Mouse (Mus musculus) heart, adult 2 months (tissue): ENCODE measurements around the gene Wnt1. TPM values are rescaled to one million over a fixed set of nuclear protein-coding genes. Genes with fewer than 3 reads are reported as not detected.

ENCODE experiments used
- DNase-seq, 2 experiments: peaks; one replicate each; pipeline ENCODE4 v3.0.0; 2021
- H3K27ac ChIP-seq: fragments of 200-600 bp; 2 replicates; pipeline ENCODE4 v1.8.1; 2022
- H3K27me3 ChIP-seq: fragments of 200-500 bp; 2 replicates; pipeline ENCODE4 v1.6.1; 2012; ENCODE audit warnings: mild to moderate bottlenecking, low read length, inconsistent platforms, mixed read lengths; ENCODE audit not compliant: control insufficient read depth, insufficient read depth
- H3K36me3 ChIP-seq: fragments of 200-500 bp; 2 replicates; pipeline ENCODE4 v1.6.1; 2012; ENCODE audit warnings: low read length, inconsistent platforms; ENCODE audit not compliant: control insufficient read depth, insufficient read depth
- H3K4me1 ChIP-seq: fragments of 200-500 bp; 2 replicates; pipeline ENCODE4 v1.6.1; 2011; ENCODE audit warnings: low read length; ENCODE audit not compliant: control insufficient read depth, insufficient read depth
- H3K4me3 ChIP-seq: fragments of 200-600 bp; 2 replicates; pipeline ENCODE4 v1.8.1; 2022
- H3K79me2 ChIP-seq: fragments of 200-500 bp; replicated peaks from 2 replicates; pipeline ENCODE4 v1.6.1; 2012; ENCODE audit warnings: mild to moderate bottlenecking, inconsistent platforms, low read length, moderate library complexity, mixed read lengths; ENCODE audit not compliant: control insufficient read depth, insufficient read depth
- H3K9ac ChIP-seq: fragments of 200-500 bp; 2 replicates; pipeline ENCODE4 v1.6.1; 2012; ENCODE audit warnings: low read depth, mild to moderate bottlenecking, control low read depth, inconsistent platforms, low read length, mixed read lengths
- CTCF ChIP-seq: fragments of 200-600 bp; IDR thresholded peaks from 2 replicates; pipeline ENCODE4 v1.8.1; 2022; ENCODE audit warnings: antibody characterized with exemption, mild to moderate bottlenecking, moderate library complexity
- EP300 ChIP-seq: fragments of 200-500 bp; IDR thresholded peaks from 2 replicates; pipeline ENCODE4 v1.6.1; 2011; ENCODE audit warnings: low read depth, low read length, control low read depth; ENCODE audit not compliant: insufficient read depth
- POLR2A ChIP-seq: fragments of 200-500 bp; IDR thresholded peaks from 2 replicates; pipeline ENCODE4 v1.6.1; 2011; ENCODE audit warnings: mild to moderate bottlenecking, low read depth, low read length, control low read depth; ENCODE audit not compliant: insufficient read depth
- WGBS: fragments of 180-500 bp; shearing (Covaris S2); methylation state at CpG from one replicate; pipeline ENCODE4 v1.1.7; 2018; 5-methylcytosine and 5-hydroxymethylcytosine counted together
- intact Hi-C: fragments of 180-260 bp; cut with DNase I; formaldehyde crosslinking; loops from one replicate; pipeline ENCODE4 v1.15.1; 2025
- polyA plus RNA-seq: library from polyadenylated mRNA; depleted of rRNA; stranded (reverse); fragments of >200 nt; gene quantifications from 2 replicates; pipeline ENCODE4 v1.2.3, GENCODE M21; 2012
- total RNA-seq, 2 experiments: library from RNA; stranded (reverse); gene quantifications; 2 replicates each; pipeline ENCODE4 v1.2.3; 2021

Gene Wnt1
- total and polyA plus RNA-seq, 3 experiments: not detected

DNA sequence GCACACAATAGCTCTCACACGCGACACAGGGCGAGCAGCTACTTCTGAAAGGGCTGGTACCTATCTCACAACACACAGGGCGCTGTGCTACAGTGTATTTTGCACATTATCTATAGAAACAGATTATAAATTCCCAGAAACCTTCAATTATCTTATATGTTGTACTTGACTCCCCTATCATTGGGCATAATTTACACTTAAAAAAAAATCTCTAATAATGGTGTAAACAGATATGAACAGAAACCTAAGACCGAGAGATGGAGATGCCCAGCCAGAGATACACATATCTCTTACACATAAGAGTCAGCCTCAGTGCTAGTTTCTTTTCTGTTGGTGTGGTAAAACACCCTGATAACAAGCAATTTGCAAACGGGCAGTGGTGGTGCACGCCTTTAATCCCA lies 38.0 kb downstream of the Wnt1 start:
- intact Hi-C loops: no loop called here
- 0 out of 2 replicates have a peak, but pooled peaks cover 3% of the 10 kb centered on the region for H3K79me2 ChIP-seq
- H3K9ac ChIP-seq: no peak overlapping the region
- TF ChIP-seq EP300 (no peak), POLR2A (no peak), CTCF (no peak)
- H3K36me3 ChIP-seq: peaks cover 7% of the 10 kb centered on the region; the same call in 1 of the 2 replicates
- peaks cover 4% of the 10 kb centered on the region for H3K4me1 ChIP-seq
- no peak overlapping the region for H3K4me3 ChIP-seq
- H3K27me3 ChIP-seq: no peaks in the 10 kb centered on the region
- DNase-seq: no peak
- 74% methylated on average over 7 of the region's 7 CpGs for WGBS
- no peak overlapping the region for H3K27ac ChIP-seq

GRCm38 (mm10) chr15:98830736-98831683 lies 41.4 kb downstream of the Wnt1 start, which contains the start of gene Prkag1:
Gene Prkag1, minus strand, starts transcription at chr15:98831521.
- peak within 1 kb of the TSS; percentile 85 for H3K9ac ChIP-seq
- H3K36me3 ChIP-seq: peaks cover 7% of the 10 kb centered on the region; the same call in 1 of the 2 replicates
- H3K79me2 ChIP-seq: no peaks in the 10 kb centered on the region
- no peaks in the 10 kb centered on the region for H3K27me3 ChIP-seq
- TF ChIP-seq CTCF (peak; percentile 83), EP300 (peak; percentile 90), POLR2A (peak; percentile 91)
- DNase-seq: peak; percentile 98 to 99
- intact Hi-C loops: loop anchor here (2.0 to 5.0 kb wide), 2 partner anchors 40 to 86 kb away; partner anchors contain the start of genes Kmt2d and Lmbr1l
- H3K4me3 ChIP-seq: peak within 1 kb of the TSS; percentile 97
- H3K4me1 ChIP-seq: peaks cover 4% of the 10 kb centered on the region
- WGBS: under 1% methylated on average over 60 of the region's 66 CpGs
- H3K27ac ChIP-seq: peak within 1 kb of the TSS; percentile 97

GRCm38 (mm10) chr15:98831684-98832035 lies 42.0 kb downstream of the Wnt1 start:
- Histone ChIP-seq H3K79me2 (no peaks in the 10 kb centered on the region), H3K4me1 (peaks cover 4% of the 10 kb centered on the region), H3K9ac (peak overlapping the region; percentile 39), H3K27ac (peak overlapping the region; percentile 97), H3K4me3 (peak overlapping the region; percentile 97), H3K36me3 (peaks cover 7% of the 10 kb centered on the region; the same call in 1 of the 2 replicates), H3K27me3 (no peaks in the 10 kb centered on the region)
- TF ChIP-seq EP300 (no peak), POLR2A (no peak), CTCF (no peak)
- intact Hi-C loops: loop anchor here (2.0 to 5.0 kb wide), 2 partner anchors 39 to 86 kb away; partner anchors contain the start of genes Kmt2d and Lmbr1l
- no peak for DNase-seq
- WGBS: 9% methylated on average over 9 of the region's 9 CpGs

DNA sequence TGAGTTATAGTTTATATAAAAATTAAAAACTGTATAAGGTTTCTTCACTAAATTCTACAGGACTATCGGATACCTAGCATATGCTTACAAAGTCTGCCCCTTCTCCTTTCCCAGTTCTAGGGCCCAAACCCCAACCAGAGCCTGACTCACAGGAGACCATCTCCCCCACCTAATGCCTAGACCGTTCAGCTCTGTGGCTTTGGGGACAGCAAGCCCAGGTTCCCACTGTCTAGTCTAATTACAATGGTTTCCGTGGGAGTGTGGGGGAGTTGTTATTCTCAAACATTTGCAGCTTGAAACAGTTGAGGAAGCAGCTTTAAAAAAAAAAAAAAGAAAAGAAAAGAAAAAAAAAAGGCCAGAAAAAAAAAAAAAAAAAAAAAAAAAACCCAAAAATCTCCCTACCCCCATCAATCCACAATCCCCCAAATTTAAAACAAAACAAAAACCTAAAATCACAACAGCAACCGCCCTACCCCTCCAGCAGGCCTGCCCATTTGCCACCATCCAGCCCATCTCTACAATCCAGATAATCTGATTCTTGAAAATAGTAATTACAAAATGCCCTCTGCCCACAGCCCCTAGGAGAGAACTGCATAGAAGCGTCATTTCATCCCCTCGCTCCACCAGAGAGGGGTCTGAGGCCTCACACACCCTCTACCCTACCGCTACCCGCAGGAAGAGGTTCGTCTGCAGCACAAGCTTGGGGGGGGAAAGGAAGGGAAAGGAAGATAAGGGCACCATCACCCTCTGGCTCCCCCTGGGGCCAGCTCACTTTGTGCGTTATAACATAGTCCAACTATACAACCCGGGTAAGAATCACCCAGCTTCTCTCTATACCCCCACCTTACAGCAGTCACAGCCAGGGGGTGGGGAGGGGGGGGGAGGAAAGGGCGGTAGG lies 42.8 kb downstream of the Wnt1 start:
- peak overlapping the region; percentile 97 for H3K27ac ChIP-seq
- H3K27me3 ChIP-seq: no peaks in the 10 kb centered on the region
- DNase-seq: no peak
- intact Hi-C loops: loop anchor here (5.0 kb wide), 1 partner anchor 85 kb away; the partner anchor contains the start of gene Lmbr1l
- no peak overlapping the region for H3K4me3 ChIP-seq
- TF ChIP-seq POLR2A (no peak), CTCF (no peak), EP300 (no peak)
- H3K4me1 ChIP-seq: peaks cover 3% of the 10 kb centered on the region
- no peak overlapping the region for H3K9ac ChIP-seq
- WGBS: 38% methylated on average over 12 of the region's 12 CpGs
- H3K79me2 ChIP-seq: no peaks in the 10 kb centered on the region
- H3K36me3 ChIP-seq: peaks cover 6% of the 10 kb centered on the region; the same call in 1 of the 2 replicates

DNA sequence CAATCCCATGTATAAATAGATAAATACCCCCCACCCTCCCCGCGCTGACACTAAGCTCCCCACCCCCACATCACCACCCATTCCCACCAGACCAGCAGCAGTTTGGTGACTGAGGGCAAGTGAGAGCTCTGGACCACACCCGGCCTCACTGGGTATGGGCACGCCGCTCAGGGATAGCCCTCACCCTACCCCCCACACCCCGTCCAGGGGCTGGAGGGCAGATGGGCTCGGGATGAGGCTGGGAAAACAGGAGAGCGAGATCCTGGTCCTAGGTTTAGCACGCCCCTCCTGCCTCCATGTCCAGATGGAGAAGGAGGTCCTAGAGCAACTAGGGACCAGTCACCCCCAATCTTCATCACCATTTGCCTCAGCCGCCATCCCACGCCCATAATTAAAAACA lies 43.6 kb downstream of the Wnt1 start:
- DNase-seq: no peak
- no peak for TF ChIP-seq POLR2A
- no peak for TF ChIP-seq EP300
- no peak for TF ChIP-seq CTCF
- 80% methylated on average over 11 of the region's 11 CpGs for WGBS
- Histone ChIP-seq H3K27ac (no peak overlapping the region), H3K79me2 (no peaks in the 10 kb centered on the region), H3K4me1 (peaks cover 3% of the 10 kb centered on the region; the same call in 1 of the 2 replicates), H3K9ac (no peak overlapping the region), H3K27me3 (no peaks in the 10 kb centered on the region), H3K4me3 (no peak overlapping the region), H3K36me3 (peaks cover 2% of the 10 kb centered on the region; the same call in 1 of the 2 replicates)
- intact Hi-C loops: loop anchor here (5.0 kb wide), 1 partner anchor 84 kb away; the partner anchor contains the start of gene Lmbr1l
